Mouse (Mus musculus): ENCODE results near the gene Anxa5. TPM values are rescaled to one million over a fixed set of nuclear protein-coding genes. Genes with fewer than 3 reads are reported as not detected.

Gene Anxa5
- polyA plus RNA-seq, 1 experiment from 2014 or later = 106 TPM

- H3K4me1 ChIP-seq = peaks cover 54% of the 10 kb centered on the region
- no peak overlapping the region for H3K4me3 ChIP-seq
- WGBS = 51% methylated on average over 9 of the region's 9 CpGs
- H3K36me3 ChIP-seq (replicated peaks) = no peaks in the 10 kb centered on the region
- no peak for DNase-seq (ENCODE audit: extremely low spot score, low spot score)
- H3K9me3 ChIP-seq = no peaks in the 10 kb centered on the region
- H3K27me3 ChIP-seq (ENCODE audit: poor library complexity, severe bottlenecking) = no peaks in the 10 kb centered on the region
- H3K27ac ChIP-seq = peak overlapping the region; percentile 89
These were observed 7.2 kb upstream of the Anxa5 start for GRCm38 (mm10) chr3:36482940-36483339.

- Histone ChIP-seq H3K27ac (peak overlapping the region; percentile 89), H3K36me3 (replicated peaks) (no peaks in the 10 kb centered on the region), H3K9me3 (no peaks in the 10 kb centered on the region), H3K4me1 (peaks cover 58% of the 10 kb centered on the region), H3K27me3 (ENCODE audit: poor library complexity, severe bottlenecking) (peaks cover 6% of the 10 kb centered on the region; the same call in 1 of the 2 replicates), H3K4me3 (peak overlapping the region; percentile 29)
- 6% methylated on average over 11 of the region's 11 CpGs for WGBS
- peak; percentile 74 for DNase-seq (ENCODE audit: extremely low spot score, low spot score)
These were observed 6.1 kb upstream of the Anxa5 start for GRCm38 (mm10) chr3:36481776-36482193.

DNA sequence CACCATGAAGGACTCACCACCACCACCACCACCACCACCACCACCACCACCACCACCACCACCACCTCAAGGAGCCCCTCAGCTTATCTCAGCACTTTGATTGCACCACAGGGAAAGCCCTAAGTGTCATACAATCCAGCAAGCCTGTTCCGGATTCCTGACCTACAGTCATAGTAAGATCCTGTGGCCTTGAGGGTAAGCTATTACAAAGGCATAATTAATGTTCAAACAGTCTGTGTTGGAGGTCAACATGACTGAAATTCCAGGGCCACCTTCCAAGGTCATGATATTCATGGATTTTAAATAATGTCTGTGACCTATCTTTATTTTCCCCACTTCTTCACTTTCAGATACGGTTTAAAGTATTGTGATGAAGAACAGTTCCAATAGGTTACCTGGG, 4.8 kb upstream of the Anxa5 start:
- H3K9me3 ChIP-seq = no peaks in the 10 kb centered on the region
- no peak for DNase-seq (ENCODE audit: extremely low spot score, low spot score)
- H3K4me1 ChIP-seq = peaks cover 68% of the 10 kb centered on the region
- WGBS = 67% methylated on average over 2 of the region's 2 CpGs
- H3K4me3 ChIP-seq = no peak overlapping the region
- H3K27ac ChIP-seq = peak overlapping the region; percentile 89
- H3K36me3 ChIP-seq (replicated peaks) = no peaks in the 10 kb centered on the region
- H3K27me3 ChIP-seq (ENCODE audit: poor library complexity, severe bottlenecking) = peaks cover 12% of the 10 kb centered on the region; the same call in 1 of the 2 replicates

DNA sequence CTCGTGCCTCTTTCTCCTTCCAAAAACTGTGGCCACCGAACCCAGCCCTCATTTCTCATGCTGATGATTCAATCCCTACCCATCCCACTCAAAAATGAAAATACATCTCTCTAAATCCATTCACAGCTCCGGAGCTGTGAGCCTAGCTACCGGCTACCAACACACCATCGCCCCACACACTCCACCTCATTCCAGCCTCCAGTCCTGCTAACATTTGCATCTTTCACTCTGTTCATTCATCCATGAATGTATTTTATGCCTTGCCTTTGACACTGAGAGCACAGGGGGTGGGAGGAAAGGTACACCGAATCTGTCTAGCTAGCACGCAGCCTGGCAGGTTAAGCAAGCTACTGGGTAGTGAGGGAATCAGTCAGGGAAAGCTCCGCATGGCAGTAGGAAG, 3.1 kb upstream of the Anxa5 start:
- H3K4me1 ChIP-seq = peaks cover 79% of the 10 kb centered on the region
- peak overlapping the region; percentile 65 for H3K27ac ChIP-seq
- H3K36me3 ChIP-seq (replicated peaks) = no peaks in the 10 kb centered on the region
- H3K9me3 ChIP-seq = no peaks in the 10 kb centered on the region
- WGBS = 71% methylated on average over 8 of the region's 8 CpGs
- H3K4me3 ChIP-seq = no peak overlapping the region
- H3K27me3 ChIP-seq (ENCODE audit: poor library complexity, severe bottlenecking) = peaks cover 21% of the 10 kb centered on the region
- no peak for DNase-seq (ENCODE audit: extremely low spot score, low spot score)

DNA sequence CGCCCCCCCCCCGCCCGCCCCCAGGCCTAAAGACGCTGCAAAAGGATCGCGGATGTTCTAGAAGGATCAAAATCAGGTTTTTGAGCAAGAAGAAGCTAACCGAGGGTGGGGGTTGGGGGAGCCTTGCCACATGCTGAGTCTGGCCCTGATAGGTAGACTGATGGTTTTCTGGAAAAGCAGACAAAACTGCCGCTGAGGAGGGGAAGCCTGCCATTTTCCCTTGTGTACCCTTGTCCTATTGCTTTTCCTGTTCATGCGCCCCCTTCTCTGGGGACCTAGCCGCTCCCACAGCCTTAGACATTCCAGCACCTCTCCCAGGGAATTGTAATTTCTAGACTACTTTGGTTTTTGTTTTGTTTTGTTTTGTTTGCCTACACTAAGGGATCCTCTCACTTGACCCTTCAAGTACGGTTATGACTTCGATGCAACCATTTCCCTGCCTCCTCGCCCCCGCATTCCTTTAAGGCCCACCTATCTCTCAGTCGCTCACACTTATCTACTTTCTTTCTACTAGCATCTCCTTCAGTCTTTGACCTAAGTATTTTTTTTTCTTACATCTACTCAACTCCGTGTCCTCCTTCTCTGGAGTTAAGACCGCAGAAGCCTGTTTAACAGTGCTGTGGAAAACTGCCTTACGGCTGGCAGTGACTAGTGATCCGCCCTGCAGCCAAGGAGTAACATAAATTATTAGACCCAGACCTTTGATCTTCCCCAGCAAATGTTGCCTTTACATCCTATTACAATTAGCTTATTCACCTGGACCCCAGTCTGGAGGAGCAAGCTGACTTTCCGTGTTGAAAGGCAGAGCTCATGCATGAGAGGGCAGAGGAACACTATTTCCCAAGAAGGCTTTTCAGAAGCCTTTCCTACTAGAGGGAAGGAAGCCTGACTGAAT, 814 bp upstream of the Anxa5 start:
- Histone ChIP-seq H3K27ac (peak overlapping the region; percentile 84), H3K9me3 (no peaks in the 10 kb centered on the region), H3K4me3 (peak overlapping the region; percentile 71), H3K27me3 (ENCODE audit: poor library complexity, severe bottlenecking) (peaks cover 22% of the 10 kb centered on the region), H3K36me3 (replicated peaks) (no peaks in the 10 kb centered on the region), H3K4me1 (peaks cover 60% of the 10 kb centered on the region)
- WGBS = 37% methylated on average over 20 of the region's 20 CpGs
- peak; percentile 19 for DNase-seq (ENCODE audit: extremely low spot score, low spot score)

GRCm38 (mm10) chr3:36474938-36475483, 683 bp downstream of the Anxa5 start:
- Histone ChIP-seq H3K36me3 (replicated peaks) (no peaks in the 10 kb centered on the region), H3K4me3 (peak overlapping the region; percentile 71), H3K27ac (peak overlapping the region; percentile 84), H3K9me3 (no peaks in the 10 kb centered on the region), H3K27me3 (ENCODE audit: poor library complexity, severe bottlenecking) (peaks cover 22% of the 10 kb centered on the region), H3K4me1 (peaks cover 45% of the 10 kb centered on the region)
- WGBS = 3% methylated on average over 24 of the region's 24 CpGs
- DNase-seq (ENCODE audit: extremely low spot score, low spot score) = no peak

DNA sequence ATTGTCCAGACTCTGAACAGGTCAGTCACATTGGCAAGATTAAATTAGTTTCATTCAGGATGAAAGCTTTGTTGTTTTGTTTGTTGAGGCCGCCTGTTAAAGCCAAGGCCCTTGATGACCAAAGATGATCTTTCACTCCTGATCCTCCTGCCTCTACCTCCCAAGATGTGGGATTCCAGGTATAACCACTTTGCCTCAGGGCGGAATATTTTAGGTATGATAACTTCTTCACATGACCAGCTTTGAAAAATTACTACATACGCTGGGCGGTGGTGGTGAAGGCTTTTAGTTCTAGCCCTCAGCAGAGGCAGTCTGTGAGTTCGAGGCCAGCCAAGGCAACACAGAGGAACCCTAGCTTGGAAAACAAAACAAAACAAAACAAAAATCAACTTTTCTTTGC, 1.3 kb downstream of the Anxa5 start:
- Histone ChIP-seq H3K27ac (no peak overlapping the region), H3K9me3 (no peaks in the 10 kb centered on the region), H3K4me3 (peak overlapping the region; percentile 71), H3K4me1 (peaks cover 42% of the 10 kb centered on the region), H3K36me3 (replicated peaks) (no peaks in the 10 kb centered on the region), H3K27me3 (ENCODE audit: poor library complexity, severe bottlenecking) (peaks cover 22% of the 10 kb centered on the region)
- WGBS = 82% methylated on average over 5 of the region's 5 CpGs
- no peak for DNase-seq (ENCODE audit: extremely low spot score, low spot score)

- no peak overlapping the region for H3K4me3 ChIP-seq
- no peak for DNase-seq (ENCODE audit: extremely low spot score, low spot score)
- no peak overlapping the region for H3K27ac ChIP-seq
- H3K4me1 ChIP-seq = peaks cover 34% of the 10 kb centered on the region
- H3K36me3 ChIP-seq (replicated peaks) = no peaks in the 10 kb centered on the region
- H3K9me3 ChIP-seq = no peaks in the 10 kb centered on the region
- 93% methylated on average over 5 of the region's 5 CpGs for WGBS
- H3K27me3 ChIP-seq (ENCODE audit: poor library complexity, severe bottlenecking) = peaks cover 22% of the 10 kb centered on the region
These were observed 2.5 kb downstream of the Anxa5 start for GRCm38 (mm10) chr3:36473222-36473621.

- Histone ChIP-seq H3K27me3 (ENCODE audit: poor library complexity, severe bottlenecking) (peaks cover 16% of the 10 kb centered on the region), H3K9me3 (no peaks in the 10 kb centered on the region), H3K4me1 (peaks cover 30% of the 10 kb centered on the region), H3K27ac (no peak overlapping the region), H3K36me3 (replicated peaks) (no peaks in the 10 kb centered on the region), H3K4me3 (no peak overlapping the region)
- 82% methylated on average over 4 of the region's 4 CpGs for WGBS
- no peak for DNase-seq (ENCODE audit: extremely low spot score, low spot score)
These were observed 3.8 kb downstream of the Anxa5 start for GRCm38 (mm10) chr3:36471856-36472255.

DNA sequence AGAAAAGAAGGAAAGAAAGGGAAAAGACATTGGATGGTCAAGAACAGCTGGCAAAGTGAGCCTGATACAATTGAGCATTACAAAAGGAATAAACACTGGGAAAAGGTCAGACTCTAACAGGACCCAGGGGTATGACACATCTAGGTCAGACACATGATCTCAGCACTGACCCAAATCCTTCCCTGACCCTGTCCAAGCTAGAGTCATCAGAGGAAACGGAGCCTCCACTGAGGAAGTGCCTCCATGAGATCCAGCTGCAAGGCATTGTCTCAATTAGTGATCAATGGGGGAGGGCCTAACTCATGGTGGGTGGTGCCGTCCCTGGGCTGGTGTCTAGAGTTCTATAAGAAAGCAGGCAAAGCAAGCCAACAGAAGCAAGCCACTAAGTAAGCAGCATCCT, 6.8 kb downstream of the Anxa5 start:
- H3K9me3 ChIP-seq = no peaks in the 10 kb centered on the region
- 48% methylated on average over 2 of the region's 2 CpGs for WGBS
- peaks cover 4% of the 10 kb centered on the region for H3K4me1 ChIP-seq
- H3K27me3 ChIP-seq (ENCODE audit: poor library complexity, severe bottlenecking) = peaks cover 2% of the 10 kb centered on the region; the same call in 1 of the 2 replicates
- no peaks in the 10 kb centered on the region for H3K36me3 ChIP-seq (replicated peaks)
- DNase-seq (ENCODE audit: extremely low spot score, low spot score) = no peak
- H3K4me3 ChIP-seq = no peak overlapping the region
- no peak overlapping the region for H3K27ac ChIP-seq

GRCm38 (mm10) chr3:36467632-36468031, 8.1 kb downstream of the Anxa5 start:
- H3K4me3 ChIP-seq = no peak overlapping the region
- no peak overlapping the region for H3K27ac ChIP-seq
- 94% methylated on average over 7 of the region's 7 CpGs for WGBS
- H3K4me1 ChIP-seq = peaks cover 4% of the 10 kb centered on the region
- H3K36me3 ChIP-seq (replicated peaks) = no peaks in the 10 kb centered on the region
- no peaks in the 10 kb centered on the region for H3K27me3 ChIP-seq (ENCODE audit: poor library complexity, severe bottlenecking)
- DNase-seq (ENCODE audit: extremely low spot score, low spot score) = no peak
- no peaks in the 10 kb centered on the region for H3K9me3 ChIP-seq

GRCm38 (mm10) chr3:36465538-36465937, 10.2 kb downstream of the Anxa5 start:
- DNase-seq (ENCODE audit: extremely low spot score, low spot score) = no peak
- 63% methylated on average over 7 of the region's 7 CpGs for WGBS

GRCm38 (mm10) chr3:36462348-36462747, 13.3 kb downstream of the Anxa5 start:
- WGBS = 22% methylated on average over 1 of the region's 1 CpGs
- H3K4me3 ChIP-seq = no peak overlapping the region
- H3K27ac ChIP-seq = no peak overlapping the region
- no peak for DNase-seq (ENCODE audit: extremely low spot score, low spot score)
- no peaks in the 10 kb centered on the region for H3K9me3 ChIP-seq
- H3K4me1 ChIP-seq = no peaks in the 10 kb centered on the region
- no peaks in the 10 kb centered on the region for H3K27me3 ChIP-seq (ENCODE audit: poor library complexity, severe bottlenecking)
- peaks cover 14% of the 10 kb centered on the region; the same call in 1 of the 2 replicates for H3K36me3 ChIP-seq (replicated peaks)

More at GRCm38 (mm10) chr3:36465538-36465937, 10.2 kb downstream of the Anxa5 start:
- Histone ChIP-seq H3K36me3 (replicated peaks) (no peaks in the 10 kb centered on the region), H3K4me1 (peaks cover 4% of the 10 kb centered on the region), H3K9me3 (no peaks in the 10 kb centered on the region), H3K27me3 (ENCODE audit: poor library complexity, severe bottlenecking) (no peaks in the 10 kb centered on the region), H3K27ac (no peak overlapping the region), H3K4me3 (no peak overlapping the region)

Measured in forebrain, embryonic 10.5 days (tissue).